Mouse (Mus musculus) Muller cell, postnatal 12 days (primary cell): ENCODE data around the gene Wwc2.
A peak's percentile ranks its signal among the peaks of the same experiment; 100 is the strongest.

Experiments
- DNase-seq: peaks from one replicate; pipeline ENCODE4 v3.0.0-alpha.2; 2015; ENCODE audit errors: inconsistent ontology term

Wwc2 gene

DNA sequence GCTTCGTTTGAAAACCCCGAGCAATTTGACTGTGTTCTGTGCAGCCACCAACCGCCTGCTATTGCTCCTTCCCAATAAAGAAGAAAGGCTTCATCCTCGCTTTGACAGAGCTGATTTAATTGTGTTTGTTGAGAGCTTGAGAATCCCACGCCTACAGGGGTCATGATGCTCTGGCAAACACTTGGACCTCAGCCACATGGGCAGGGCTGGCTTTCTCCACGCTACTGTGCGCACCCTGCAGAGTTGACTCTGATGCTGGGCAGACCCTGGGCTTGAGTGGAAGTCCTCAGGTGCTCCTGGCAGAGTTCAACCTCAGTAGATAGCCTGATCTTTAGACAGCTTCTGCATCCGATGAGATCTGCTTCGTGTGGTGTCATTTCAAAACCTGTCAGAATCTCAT is 198.7 kb downstream of the Wwc2 start:
- no peak for DNase-seq

DNA sequence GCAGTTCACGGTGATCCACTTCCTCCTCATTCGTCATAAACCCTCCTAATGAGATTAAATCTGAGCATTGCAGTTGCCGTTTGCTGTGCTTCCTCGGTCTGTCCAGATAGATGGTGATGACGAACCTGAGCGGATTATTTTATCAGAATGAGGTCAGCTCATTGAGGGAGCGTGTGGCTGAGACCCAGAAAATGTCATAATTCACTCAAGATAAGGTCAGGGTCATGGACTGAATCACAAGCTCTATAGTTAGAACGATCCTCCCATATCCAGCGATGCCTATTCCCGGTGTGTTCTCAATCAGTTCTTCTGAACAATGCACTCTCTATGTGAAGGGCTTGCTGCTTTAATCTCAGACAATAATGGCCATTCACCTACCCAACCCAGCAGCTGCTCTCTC is 203.0 kb downstream of the Wwc2 start:
- DNase-seq, result peak; percentile 75

DNA sequence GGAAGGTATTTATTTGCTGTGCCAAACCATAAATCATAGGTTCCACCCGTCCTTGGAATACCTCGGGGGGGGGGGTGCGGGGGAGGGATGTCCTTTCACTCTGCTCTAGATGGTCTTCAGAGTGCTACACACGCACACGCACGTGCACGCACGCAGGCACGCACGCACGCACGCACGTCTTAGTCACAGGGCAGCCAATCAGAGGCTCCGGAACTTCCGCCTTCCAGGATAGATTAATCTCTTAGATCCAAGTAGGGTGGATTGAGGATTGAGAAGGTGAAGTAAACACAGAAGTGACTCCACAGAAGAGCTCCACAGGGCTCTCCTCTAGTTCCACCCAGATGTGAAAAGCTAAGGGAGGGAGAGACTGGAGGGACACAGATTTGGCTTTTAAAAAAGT is 204.4 kb downstream of the Wwc2 start:
- DNase-seq, result no peak

DNA sequence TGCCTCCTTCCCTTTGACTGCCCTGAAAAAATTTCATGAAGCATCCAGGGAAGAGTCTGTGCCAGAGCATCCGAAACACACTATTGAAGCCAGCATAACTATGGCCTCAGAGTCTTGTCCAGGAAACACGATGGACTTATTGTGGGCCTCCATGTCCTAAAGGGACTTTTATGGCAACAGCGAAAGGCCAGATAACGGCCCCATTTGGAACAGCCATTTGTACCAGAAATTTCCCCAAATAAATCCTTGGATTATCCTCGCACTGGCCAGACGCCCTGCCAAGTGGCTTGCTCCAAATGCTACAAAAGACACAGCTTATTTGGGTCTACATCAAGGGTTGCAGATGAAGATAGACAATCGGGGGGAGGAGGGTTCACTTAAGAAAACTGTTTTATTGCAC is 206.3 kb downstream of the Wwc2 start:
- DNase-seq, result no peak

DNA sequence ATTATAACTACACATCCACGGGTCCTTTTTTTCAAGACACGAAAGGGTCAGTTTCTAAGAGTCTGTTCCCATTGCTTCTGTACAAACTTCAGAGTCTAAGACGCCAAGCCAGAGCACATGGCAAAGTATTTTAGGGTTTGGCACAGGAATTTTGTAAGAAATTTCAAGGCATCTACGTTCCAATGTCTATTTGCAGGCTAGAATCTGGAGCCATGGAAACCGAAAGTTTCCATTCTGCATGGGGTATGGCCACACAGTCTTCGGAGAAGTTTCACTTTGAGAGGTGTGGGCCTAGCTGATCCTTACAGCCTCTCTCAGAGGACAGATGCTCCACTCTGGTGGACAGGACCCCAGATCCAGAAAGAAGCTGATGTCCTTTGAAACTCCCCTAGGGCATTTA is 206.8 kb downstream of the Wwc2 start:
- DNase-seq, result no peak

DNA sequence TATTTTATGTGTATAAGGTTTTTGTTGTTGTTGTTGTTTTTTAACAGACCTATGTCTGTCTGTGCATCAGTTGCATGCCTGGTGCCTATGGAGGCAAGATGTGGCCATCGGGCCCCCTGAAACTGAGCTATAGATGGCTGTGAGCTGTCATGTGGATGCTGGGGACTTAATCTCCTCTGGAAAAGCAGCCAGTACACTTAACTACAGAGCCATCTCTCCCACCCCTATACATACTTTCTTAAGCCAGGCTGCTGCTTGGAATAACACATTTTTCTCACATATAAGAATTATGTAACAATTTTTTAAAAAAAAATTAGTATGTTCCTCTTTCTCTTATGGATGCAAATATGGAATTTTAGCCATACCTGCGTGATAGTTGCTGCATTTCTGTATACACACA is 207.2 kb downstream of the Wwc2 start:
- DNase-seq, result no peak

DNA sequence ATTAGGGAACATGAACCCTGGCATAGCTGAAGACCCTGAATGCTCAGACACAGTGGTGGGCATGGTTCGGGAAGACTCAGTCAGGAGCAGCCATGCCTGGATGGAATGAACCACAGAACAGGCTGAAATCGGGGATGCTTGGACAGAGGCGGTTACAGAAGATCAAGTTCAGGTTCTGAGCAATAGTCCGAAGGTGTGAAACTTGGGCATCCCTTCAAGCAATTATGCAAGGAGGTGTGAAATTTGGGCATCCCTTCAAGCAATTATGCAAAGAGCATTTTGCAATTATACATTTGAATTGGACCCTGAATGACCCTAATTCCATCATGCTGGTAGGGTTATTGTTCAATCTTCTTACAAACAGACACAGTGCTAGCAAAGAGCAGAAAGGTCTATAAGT is 208.8 kb downstream of the Wwc2 start:
- peak; percentile 71 for DNase-seq

DNA sequence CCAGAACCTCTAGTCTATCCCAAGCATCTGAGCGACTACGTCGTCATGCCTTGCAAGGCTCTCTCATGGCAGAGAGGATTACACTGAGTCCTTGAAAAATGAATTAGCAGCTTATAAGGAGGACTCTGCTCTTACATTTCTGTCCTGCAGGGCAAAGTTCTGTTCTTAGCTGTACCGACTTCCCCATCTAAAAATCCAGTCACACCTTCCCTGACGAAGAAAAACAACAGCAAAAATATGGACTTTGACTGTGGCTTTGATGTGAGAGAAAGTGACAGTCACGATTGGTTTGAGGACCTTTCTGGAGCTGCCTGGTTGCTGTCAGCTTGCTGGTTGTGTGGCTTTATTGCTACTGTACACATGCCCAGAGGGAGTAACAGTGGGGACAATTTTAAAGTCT is 211.1 kb downstream of the Wwc2 start:
- no peak for DNase-seq

DNA sequence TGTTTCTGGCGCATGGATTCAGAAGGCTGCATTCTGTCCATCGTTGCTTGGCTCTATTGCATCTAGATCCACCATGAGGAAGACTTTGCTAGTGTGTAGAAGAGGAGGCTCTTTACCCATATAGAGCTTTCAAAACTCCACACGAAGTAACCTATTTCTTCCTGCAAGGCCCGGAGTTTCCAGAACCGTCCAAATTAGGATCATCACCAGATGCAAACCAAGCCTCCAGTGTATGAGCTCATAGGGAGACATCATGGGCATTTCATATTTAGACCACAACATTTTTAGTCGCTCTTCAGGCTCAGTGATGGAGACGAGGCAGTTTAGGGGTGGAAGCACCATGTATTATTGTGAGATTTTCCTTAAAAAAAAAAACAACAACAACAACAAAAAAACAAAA is 213.3 kb downstream of the Wwc2 start:
- no peak for DNase-seq
